Mouse (Mus musculus): Measurements from ENCODE around the gene Nkg7.
A peak's percentile ranks its signal among the peaks of the same experiment; 100 is the strongest.

The Nkg7 gene

GRCm38 (mm10) chr7:43448246-43448645 is 11.4 kb downstream of the Nkg7 start:
- no peak for DNase-seq

- DNase-seq, result no peak
Measured at GRCm38 (mm10) chr7:43449811-43450210, 12.9 kb downstream of the Nkg7 start.

GRCm38 (mm10) chr7:43451726-43452125 is 14.9 kb downstream of the Nkg7 start:
- DNase-seq, result no peak

GRCm38 (mm10) chr7:43452609-43453008 is 15.7 kb downstream of the Nkg7 start:
- peak; percentile 35 for DNase-seq

- DNase-seq, result no peak
Measured at GRCm38 (mm10) chr7:43453599-43454355, 16.9 kb downstream of the Nkg7 start.

GRCm38 (mm10) chr7:43454371-43454770 is 17.5 kb downstream of the Nkg7 start:
- no peak for DNase-seq

GRCm38 (mm10) chr7:43462851-43463250 is 26.0 kb downstream of the Nkg7 start, which contains the start of gene Vsig10l:
Vsig10l (plus strand) TSS chr7:43463151.
- DNase-seq, result no peak

GRCm38 (mm10) chr7:43463976-43464375 is 27.1 kb downstream of the Nkg7 start:
- DNase-seq, result no peak

GRCm38 (mm10) chr7:43464864-43465343 is 28.0 kb downstream of the Nkg7 start:
- no peak for DNase-seq

- DNase-seq, result peak; percentile 91
Measured at GRCm38 (mm10) chr7:43465344-43466098, 28.6 kb downstream of the Nkg7 start.

- peak; percentile 83 for DNase-seq
Measured at GRCm38 (mm10) chr7:43466099-43466694, 29.3 kb downstream of the Nkg7 start.

GRCm38 (mm10) chr7:43470373-43470772 is 33.5 kb downstream of the Nkg7 start:
- peak; percentile 52 for DNase-seq

- no peak for DNase-seq
Measured at GRCm38 (mm10) chr7:43475706-43476105, 38.8 kb downstream of the Nkg7 start.

- DNase-seq, result no peak
Measured at GRCm38 (mm10) chr7:43476376-43476775, 39.5 kb downstream of the Nkg7 start.

- no peak for DNase-seq
Measured at GRCm38 (mm10) chr7:43481191-43481590, 44.3 kb downstream of the Nkg7 start.

GRCm38 (mm10) chr7:43482090-43482716 is 45.3 kb downstream of the Nkg7 start:
- DNase-seq, result no peak

GRCm38 (mm10) chr7:43483236-43483635 is 46.4 kb downstream of the Nkg7 start:
- peak; percentile 15 for DNase-seq

All from liver (tissue).